Mouse (Mus musculus) heart, adult 2 months (tissue): ENCODE measurements around the gene Zfp507. TPM values are rescaled to one million over a fixed set of nuclear protein-coding genes. Genes with fewer than 3 reads are reported as not detected.

ENCODE experiments used
- DNase-seq, 2 experiments: peaks; one replicate each; pipeline ENCODE4 v3.0.0; 2021
- H3K27ac ChIP-seq: fragments of 200-600 bp; 2 replicates; pipeline ENCODE4 v1.8.1; 2022
- H3K27me3 ChIP-seq: fragments of 200-500 bp; 2 replicates; pipeline ENCODE4 v1.6.1; 2012; ENCODE audit warnings: mild to moderate bottlenecking, low read length, inconsistent platforms, mixed read lengths; ENCODE audit not compliant: control insufficient read depth, insufficient read depth
- H3K36me3 ChIP-seq: fragments of 200-500 bp; 2 replicates; pipeline ENCODE4 v1.6.1; 2012; ENCODE audit warnings: low read length, inconsistent platforms; ENCODE audit not compliant: control insufficient read depth, insufficient read depth
- H3K4me1 ChIP-seq: fragments of 200-500 bp; 2 replicates; pipeline ENCODE4 v1.6.1; 2011; ENCODE audit warnings: low read length; ENCODE audit not compliant: control insufficient read depth, insufficient read depth
- H3K4me3 ChIP-seq: fragments of 200-600 bp; 2 replicates; pipeline ENCODE4 v1.8.1; 2022
- H3K79me2 ChIP-seq: fragments of 200-500 bp; replicated peaks from 2 replicates; pipeline ENCODE4 v1.6.1; 2012; ENCODE audit warnings: mild to moderate bottlenecking, inconsistent platforms, low read length, moderate library complexity, mixed read lengths; ENCODE audit not compliant: control insufficient read depth, insufficient read depth
- H3K9ac ChIP-seq: fragments of 200-500 bp; 2 replicates; pipeline ENCODE4 v1.6.1; 2012; ENCODE audit warnings: low read depth, mild to moderate bottlenecking, control low read depth, inconsistent platforms, low read length, mixed read lengths
- CTCF ChIP-seq: fragments of 200-600 bp; IDR thresholded peaks from 2 replicates; pipeline ENCODE4 v1.8.1; 2022; ENCODE audit warnings: antibody characterized with exemption, mild to moderate bottlenecking, moderate library complexity
- POLR2A ChIP-seq: fragments of 200-500 bp; IDR thresholded peaks from 2 replicates; pipeline ENCODE4 v1.6.1; 2011; ENCODE audit warnings: mild to moderate bottlenecking, low read depth, low read length, control low read depth; ENCODE audit not compliant: insufficient read depth
- WGBS: fragments of 180-500 bp; shearing (Covaris S2); methylation state at CpG from one replicate; pipeline ENCODE4 v1.1.7; 2018; 5-methylcytosine and 5-hydroxymethylcytosine counted together
- intact Hi-C: fragments of 180-260 bp; cut with DNase I; formaldehyde crosslinking; loops from one replicate; pipeline ENCODE4 v1.15.1; 2025
- polyA plus RNA-seq: library from polyadenylated mRNA; depleted of rRNA; stranded (reverse); fragments of >200 nt; gene quantifications from 2 replicates; pipeline ENCODE4 v1.2.3, GENCODE M21; 2012; rRNA removed
- total RNA-seq, 2 experiments: library from RNA; stranded (reverse); gene quantifications; 2 replicates each; pipeline ENCODE4 v1.2.3; 2021

Zfp507 gene
- total and polyA plus RNA-seq, 3 experiments, result 3.7 to 11.2 (median 9.4) TPM

GRCm38 (mm10) chr7:35723035-35723434, 79.8 kb downstream of the Zfp507 start:
- intact Hi-C loops, result no loop called here
- no peaks in the 10 kb centered on the region for H3K36me3 ChIP-seq
- H3K4me3 ChIP-seq, result no peak overlapping the region
- no peaks in the 10 kb centered on the region for H3K79me2 ChIP-seq
- 93% methylated on average over 2 of the region's 2 CpGs for WGBS
- no peak for TF ChIP-seq POLR2A
- TF ChIP-seq CTCF, result peak; percentile 21; the same call in 1 of the 2 replicates
- no peak for DNase-seq
- H3K27me3 ChIP-seq, result no peaks in the 10 kb centered on the region
- H3K27ac ChIP-seq, result no peak overlapping the region
- no peak overlapping the region for H3K9ac ChIP-seq
- H3K4me1 ChIP-seq, result no peaks in the 10 kb centered on the region

Other genes starting within 250 kb of the Zfp507 start
- gene Nudt19, start 246.7 kb downstream of the Zfp507 start, total RNA-seq, result 10 to 100 TPM; 63.9 to 73.5 TPM
- 44.1 and 59.6 TPM in 2 replicates for gene Nudt19, start 246.7 kb downstream of the Zfp507 start, polyA plus RNA-seq
- under 1 TPM; 0.05 TPM for gene Rgs9bp, start 217.4 kb downstream of the Zfp507 start, total RNA-seq
- gene Rgs9bp, start 217.4 kb downstream of the Zfp507 start, polyA plus RNA-seq, result 0.06 TPM in 1 of 2 replicates, not detected in the other
- gene Ankrd27, start 216.8 kb downstream of the Zfp507 start, total RNA-seq, result 10 to 100 TPM; 12.5 to 13.7 TPM
- gene Ankrd27, start 216.8 kb downstream of the Zfp507 start, polyA plus RNA-seq, result 10.6 and 13.2 TPM in 2 replicates
- gene Pdcd5, start 155.5 kb downstream of the Zfp507 start, total RNA-seq, result 100 to 1,000 TPM; 104 to 118 TPM
- gene Pdcd5, start 155.5 kb downstream of the Zfp507 start, polyA plus RNA-seq, result 36.0 and 48.6 TPM in 2 replicates
- 1 to 10 TPM; 2.6 to 4.8 TPM for gene Dpy19l3, start 48.5 kb downstream of the Zfp507 start, total RNA-seq
- gene Dpy19l3, start 48.5 kb downstream of the Zfp507 start, polyA plus RNA-seq, result 2.2 and 3.4 TPM in 2 replicates